Mouse (Mus musculus): ENCODE data around the gene Ankrd12.
"Not testable (repeated sequence)": the region's sequence is repeated elsewhere in the genome, so short reads cannot be mapped to it uniquely, and the experiment has no call there.

Ankrd12 gene

GRCm38 (mm10) chr17:66085038-66085437, 8.1 kb upstream of the Ankrd12 start:
- in situ Hi-C loops (cut with MseI, MboI): no loop called here

GRCm38 (mm10) chr17:66084486-66084885, 7.6 kb upstream of the Ankrd12 start:
- in situ Hi-C loops (cut with MseI, MboI): no loop called here

DNA sequence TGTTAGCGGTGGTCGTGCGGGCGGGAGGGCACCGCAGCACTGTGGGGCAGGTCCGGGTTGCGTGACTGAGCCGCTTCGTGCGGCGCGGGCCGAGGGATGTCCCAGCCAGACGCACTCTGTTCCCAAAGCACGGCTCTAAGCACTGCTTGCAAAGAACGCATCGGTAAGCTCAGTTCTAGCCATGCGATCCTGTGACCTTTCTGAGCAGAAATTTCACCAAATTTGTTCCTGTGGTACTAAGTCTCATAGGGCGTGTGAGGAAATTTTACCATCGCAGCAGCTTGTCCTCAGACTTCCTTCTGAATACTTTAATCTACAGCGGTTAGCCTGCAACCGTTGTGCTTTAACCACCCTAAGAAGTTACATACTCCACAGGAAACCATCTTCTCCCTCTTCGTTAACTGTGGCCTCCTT, 555 bp upstream of the Ankrd12 start:
- in situ Hi-C loops (cut with MseI, MboI): no loop called here

GRCm38 (mm10) chr17:66076174-66076927, 538 bp downstream of the Ankrd12 start:
- in situ Hi-C loops (cut with MseI, MboI): no loop called here

DNA sequence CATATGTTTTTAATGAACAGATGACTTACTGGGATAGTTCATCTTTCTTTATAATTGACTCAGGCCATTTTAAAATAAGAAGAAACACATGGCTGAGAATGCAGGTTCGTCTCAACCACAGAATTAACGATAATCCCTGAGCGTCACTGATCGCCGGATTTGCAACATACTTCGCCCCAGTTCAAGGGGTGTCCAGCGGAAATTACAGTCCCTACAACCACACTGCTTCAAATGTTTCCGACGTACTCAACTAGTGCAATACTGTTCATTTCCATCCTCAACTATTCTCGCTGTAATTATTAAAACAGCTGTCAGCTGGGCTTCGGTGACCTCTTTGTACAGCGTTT, 1.1 kb downstream of the Ankrd12 start:
- in situ Hi-C loops (cut with MseI, MboI): no loop called here

- in situ Hi-C loops (cut with MseI, MboI): no loop called here
Observed at GRCm38 (mm10) chr17:66073971-66074370, 2.9 kb downstream of the Ankrd12 start.

DNA sequence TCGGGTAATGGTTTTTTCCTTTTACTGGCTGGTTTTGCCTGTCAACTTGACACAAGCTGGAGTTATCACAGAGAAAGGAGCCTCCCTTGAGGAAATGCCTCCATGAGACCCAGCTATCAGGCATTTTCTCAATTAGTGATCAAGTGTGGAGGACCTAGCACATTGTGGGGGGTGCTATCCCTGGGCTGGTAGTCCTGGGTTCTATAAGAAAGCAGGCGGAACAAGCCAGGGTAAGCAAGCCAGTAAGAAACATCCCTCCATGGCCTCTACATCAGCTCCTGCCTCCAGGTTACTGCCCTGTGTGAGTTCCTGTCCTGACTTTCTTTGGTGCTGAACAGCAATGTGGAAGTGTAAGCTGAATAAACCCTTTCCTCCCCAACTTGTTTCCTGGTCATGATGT, 7.9 kb downstream of the Ankrd12 start:
- in situ Hi-C loops (cut with MseI, MboI): not testable (repeated sequence)

DNA sequence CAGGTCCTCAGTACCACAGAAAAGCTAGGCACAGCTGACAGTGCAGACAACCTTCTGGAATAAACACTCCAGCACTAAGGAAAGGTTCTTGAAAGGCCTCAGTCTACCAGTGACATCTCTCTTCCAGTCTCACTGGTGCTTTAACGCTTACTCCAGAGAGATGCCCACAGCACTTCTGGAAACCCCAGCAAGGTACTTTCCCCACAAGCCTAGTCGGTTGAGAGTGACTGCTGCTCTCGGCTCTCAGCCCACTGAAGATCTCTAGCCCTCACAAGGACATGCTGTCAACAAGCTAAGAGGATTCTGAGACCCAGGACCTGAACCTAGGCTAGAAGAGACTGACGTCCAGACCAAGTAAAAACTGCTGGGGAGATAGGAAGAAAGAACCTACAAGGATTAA, 11.8 kb downstream of the Ankrd12 start:
- in situ Hi-C loops (cut with MseI, MboI): no loop called here

DNA sequence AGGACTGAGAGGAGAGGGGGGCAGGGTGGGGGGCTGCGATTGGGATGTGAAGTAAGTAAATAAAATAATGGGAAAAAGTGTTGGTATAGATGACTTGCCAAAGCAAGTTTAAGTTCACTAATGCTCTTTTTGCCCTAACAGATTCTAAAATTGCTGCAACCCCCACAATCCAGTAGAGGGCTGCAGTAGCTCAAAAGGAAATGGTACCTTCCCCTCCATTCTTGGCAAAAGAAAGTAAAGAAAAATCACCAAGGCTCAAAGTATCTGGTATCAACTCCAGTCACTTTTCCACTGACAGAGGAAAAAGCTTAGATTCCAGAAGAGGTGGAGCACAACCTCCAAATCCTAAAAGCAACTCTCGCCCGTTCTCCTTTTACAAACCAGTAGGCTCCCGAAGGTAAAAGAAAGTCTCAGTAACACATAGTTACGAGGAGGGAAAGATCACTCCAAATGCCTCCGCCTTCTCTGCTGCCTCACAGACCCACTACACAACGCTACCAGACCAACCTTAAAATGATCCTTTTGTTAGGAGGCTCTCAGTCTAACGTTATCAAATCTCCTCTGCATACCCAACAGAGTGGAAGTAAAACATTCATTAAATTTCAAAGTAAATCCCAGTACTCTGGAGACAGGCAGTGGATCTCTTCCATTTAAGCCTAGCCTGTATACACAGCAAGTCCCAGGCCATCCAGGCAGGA, 15.5 kb downstream of the Ankrd12 start:
- in situ Hi-C loops (cut with MseI, MboI): no loop called here

- in situ Hi-C loops (cut with MseI, MboI): no loop called here
Observed at GRCm38 (mm10) chr17:66058160-66058559, 18.7 kb downstream of the Ankrd12 start.

DNA sequence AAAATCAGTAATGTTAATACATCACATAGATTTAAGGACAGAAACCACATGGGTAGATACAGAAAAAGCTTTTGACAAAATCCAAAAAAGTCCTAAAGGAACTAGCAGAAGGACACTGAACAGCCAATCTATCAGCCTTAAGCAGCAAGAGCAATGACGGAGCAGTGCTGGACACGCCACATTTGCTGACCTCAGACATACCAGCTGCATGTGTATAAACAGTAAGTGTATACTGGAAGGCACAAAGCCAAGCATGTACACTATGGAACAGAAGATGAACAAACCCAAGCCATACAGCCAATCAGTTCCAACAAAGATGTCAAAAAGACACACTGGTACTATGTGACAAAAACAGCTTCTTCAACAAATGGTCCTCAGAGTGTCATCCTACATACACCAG, 19.7 kb downstream of the Ankrd12 start:
- in situ Hi-C loops (cut with MseI, MboI): no loop called here

DNA sequence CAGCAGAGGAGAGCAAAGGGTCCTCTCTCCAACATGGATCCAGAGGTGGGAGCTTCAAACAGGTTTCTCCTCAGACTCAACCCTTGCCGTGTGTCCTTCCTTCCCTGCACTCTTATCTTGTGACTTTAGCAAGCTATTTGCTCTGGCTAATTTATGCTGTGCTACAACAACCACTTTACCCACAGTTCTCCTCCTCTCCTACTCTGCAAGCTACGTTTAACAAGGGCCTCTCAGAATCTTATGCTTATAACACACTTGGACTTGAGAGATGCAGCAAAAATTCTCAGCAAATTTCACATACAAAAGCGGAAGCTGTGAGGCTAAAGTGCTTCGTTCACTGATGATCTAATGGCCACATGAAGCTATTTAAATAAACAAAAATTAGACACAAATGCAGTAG, 23.5 kb downstream of the Ankrd12 start:
- in situ Hi-C loops (cut with MseI, MboI): no loop called here

DNA sequence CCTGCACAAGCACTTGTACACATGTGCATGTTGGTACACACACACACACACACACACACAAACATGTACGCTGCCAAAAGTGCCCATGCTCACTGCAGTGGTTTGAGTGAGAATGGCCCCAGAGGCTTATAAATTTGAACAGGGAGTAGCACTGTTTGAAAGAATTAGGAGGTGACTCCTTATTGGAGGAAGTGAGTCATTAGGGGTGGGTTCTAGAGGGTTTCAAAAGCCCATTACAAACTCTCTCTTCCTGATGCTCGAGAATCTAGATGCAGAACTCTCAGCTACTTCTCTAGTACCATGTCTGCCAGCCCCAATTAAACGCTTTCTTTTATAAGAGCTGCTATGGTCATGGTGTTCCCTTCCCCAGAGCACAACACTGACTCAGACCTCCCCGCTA, 28.1 kb downstream of the Ankrd12 start:
- in situ Hi-C loops (cut with MseI, MboI): no loop called here

- in situ Hi-C loops (cut with MseI, MboI): no loop called here
Observed at GRCm38 (mm10) chr17:66048199-66048598, 28.7 kb downstream of the Ankrd12 start.

GRCm38 (mm10) chr17:66043679-66044078, 33.2 kb downstream of the Ankrd12 start:
- in situ Hi-C loops (cut with MseI, MboI): not testable (repeated sequence)

- in situ Hi-C loops (cut with MseI, MboI): no loop called here
Observed at GRCm38 (mm10) chr17:66041020-66041419, 35.9 kb downstream of the Ankrd12 start.

GRCm38 (mm10) chr17:66033239-66033638, 43.6 kb downstream of the Ankrd12 start:
- in situ Hi-C loops (cut with MseI, MboI): no loop called here

DNA sequence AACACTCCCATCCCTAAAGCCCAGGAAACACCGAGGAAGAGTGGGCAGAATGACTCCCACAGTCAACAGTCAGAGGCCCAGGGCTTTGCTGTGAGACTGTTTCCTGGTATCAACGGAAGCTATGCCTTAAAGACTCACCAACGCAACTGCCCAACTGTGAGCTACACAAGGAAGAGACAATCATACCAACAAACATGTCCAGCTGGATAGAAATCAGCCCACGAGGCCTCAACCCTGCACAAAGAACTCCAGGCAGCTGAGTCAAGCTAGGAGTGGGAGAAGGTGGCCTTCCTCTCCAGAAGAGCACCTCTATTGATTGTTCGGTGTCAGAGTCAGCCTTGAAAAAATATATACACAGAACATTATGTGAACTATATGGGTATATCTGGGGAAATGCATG, 44.9 kb downstream of the Ankrd12 start:
- in situ Hi-C loops (cut with MseI, MboI): no loop called here

DNA sequence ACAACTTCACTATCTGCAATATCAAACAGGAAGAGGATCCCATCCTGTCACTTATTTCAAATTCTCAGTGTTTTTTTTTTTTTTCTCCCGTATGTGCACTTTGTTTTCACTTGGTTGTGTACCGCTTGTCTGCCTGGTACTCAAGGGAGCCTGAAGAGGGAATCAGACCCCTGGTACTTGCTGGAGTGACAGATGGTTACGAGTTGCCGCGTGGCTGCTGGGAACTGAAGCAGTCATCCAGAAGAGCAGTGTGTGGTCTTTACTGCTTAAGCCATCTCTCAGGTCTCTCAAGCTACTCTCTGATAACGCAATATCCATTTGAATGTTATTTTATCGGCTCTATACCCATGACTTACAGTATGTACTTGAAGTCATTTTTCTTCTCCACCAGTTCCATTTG, 52.7 kb downstream of the Ankrd12 start:
- in situ Hi-C loops (cut with MseI, MboI): no loop called here

GRCm38 (mm10) chr17:66011790-66012189, 65.1 kb downstream of the Ankrd12 start:
- in situ Hi-C loops (cut with MseI, MboI): no loop called here

GRCm38 (mm10) chr17:66007892-66008291, 69.0 kb downstream of the Ankrd12 start:
- in situ Hi-C loops (cut with MseI, MboI): no loop called here

DNA sequence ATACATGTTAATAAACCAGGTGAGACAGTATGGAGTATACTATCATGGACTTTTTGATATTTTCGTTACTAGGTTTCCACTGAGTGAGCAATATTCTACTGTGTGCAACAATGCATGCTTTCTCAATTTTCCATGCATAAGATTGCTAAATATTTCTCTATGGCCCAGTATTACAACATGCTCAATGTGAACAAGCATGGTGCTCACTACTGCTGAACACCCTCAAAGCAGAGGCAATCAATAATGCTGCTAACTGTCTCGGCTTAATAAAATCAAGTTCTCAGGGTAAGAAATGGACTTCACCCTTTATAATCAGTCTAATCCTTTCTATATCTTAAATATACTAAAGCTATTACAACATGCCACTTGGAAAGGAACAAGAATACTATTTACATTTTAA, 69.4 kb downstream of the Ankrd12 start:
- in situ Hi-C loops (cut with MseI, MboI): no loop called here

DNA sequence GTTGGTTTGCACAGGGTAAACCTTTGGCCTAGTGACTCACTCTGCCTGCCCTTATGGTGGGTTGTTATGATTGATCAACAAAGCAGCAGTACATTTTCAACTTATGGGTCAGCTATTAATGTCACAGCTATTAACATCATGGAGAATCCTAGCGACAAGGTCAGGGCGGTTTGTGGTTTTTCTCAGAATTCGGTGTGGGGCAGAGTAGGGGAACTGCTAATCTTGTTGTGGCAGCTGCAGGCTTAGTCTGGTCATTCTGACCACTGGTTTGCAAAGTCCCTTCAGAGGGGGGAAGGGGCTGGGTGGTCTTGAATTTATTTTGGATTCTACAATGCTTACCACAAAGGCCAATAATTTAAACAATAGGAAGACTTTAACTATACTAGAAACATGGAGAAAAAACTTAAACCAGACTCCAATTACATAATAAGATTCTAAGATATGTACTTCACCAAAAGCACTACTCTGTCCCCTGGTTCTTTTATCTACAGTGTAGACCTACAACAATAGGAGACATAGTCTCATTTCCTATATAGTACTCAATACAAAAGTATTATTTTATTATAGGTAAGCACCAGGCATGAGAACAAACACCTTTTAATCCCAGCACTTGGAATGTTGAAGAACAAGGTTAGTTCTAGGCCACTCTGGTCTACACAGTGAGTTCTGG, 88.6 kb downstream of the Ankrd12 start:
- in situ Hi-C loops (cut with MseI, MboI): no loop called here
